Mouse (Mus musculus): ENCODE measurements around the gene Sema5a. TPM values are rescaled to one million over a fixed set of nuclear protein-coding genes. Genes with fewer than 3 reads are reported as not detected.

The Sema5a gene
- polyA plus RNA-seq, 1 experiment from 2014 or later, result 0.63 TPM

- no peak overlapping the region for H3K9ac ChIP-seq
- H3K4me2 ChIP-seq, result no peak overlapping the region
- no peaks in the 10 kb centered on the region for H3K4me1 ChIP-seq (replicated peaks)
- H3K9me3 ChIP-seq (replicated peaks), result no peaks in the 10 kb centered on the region
- 56% methylated on average over 2 of the region's 2 CpGs for WGBS (ENCODE audit: insufficient replicate concordance)
- no peak for ATAC-seq (ENCODE audit: low read depth)
- H3K27me3 ChIP-seq, result no peaks in the 10 kb centered on the region
- no peak overlapping the region for H3K27ac ChIP-seq
- H3K36me3 ChIP-seq, result no peaks in the 10 kb centered on the region
- DNase-seq, result no peak
- H3K4me3 ChIP-seq (replicated peaks), result no peak overlapping the region
These were observed 88.8 kb downstream of the Sema5a start for GRCm38 (mm10) chr15:32333456-32333855.

- H3K9me3 ChIP-seq (replicated peaks), result no peaks in the 10 kb centered on the region
- DNase-seq, result no peak
- H3K9ac ChIP-seq, result no peak overlapping the region
- no peak overlapping the region for H3K4me2 ChIP-seq
- no peak overlapping the region for H3K27ac ChIP-seq
- no peaks in the 10 kb centered on the region for H3K4me1 ChIP-seq (replicated peaks)
- H3K4me3 ChIP-seq (replicated peaks), result no peak overlapping the region
- H3K36me3 ChIP-seq, result no peaks in the 10 kb centered on the region
- no peak for ATAC-seq (ENCODE audit: low read depth)
- no peaks in the 10 kb centered on the region for H3K27me3 ChIP-seq
- 60% methylated on average over 3 of the region's 3 CpGs for WGBS (ENCODE audit: insufficient replicate concordance)
These were observed 93.2 kb downstream of the Sema5a start for GRCm38 (mm10) chr15:32337810-32338209.

- 47% methylated on average over 3 of the region's 3 CpGs for WGBS (ENCODE audit: insufficient replicate concordance)
- no peak overlapping the region for H3K27ac ChIP-seq
- no peak overlapping the region for H3K4me2 ChIP-seq
- no peak overlapping the region for H3K4me3 ChIP-seq (replicated peaks)
- no peaks in the 10 kb centered on the region for H3K4me1 ChIP-seq (replicated peaks)
- H3K27me3 ChIP-seq, result no peaks in the 10 kb centered on the region
- H3K9ac ChIP-seq, result no peak overlapping the region
- DNase-seq (no peak), ATAC-seq (ENCODE audit: low read depth) (no peak)
- H3K36me3 ChIP-seq, result no peaks in the 10 kb centered on the region
- no peaks in the 10 kb centered on the region for H3K9me3 ChIP-seq (replicated peaks)
These were observed 94.2 kb downstream of the Sema5a start for GRCm38 (mm10) chr15:32338721-32339290.

- no peak overlapping the region for H3K4me2 ChIP-seq
- DNase-seq, result no peak
- H3K4me3 ChIP-seq (replicated peaks), result no peak overlapping the region
- H3K9me3 ChIP-seq (replicated peaks), result no peaks in the 10 kb centered on the region
- H3K27ac ChIP-seq, result no peak overlapping the region
- no peaks in the 10 kb centered on the region for H3K36me3 ChIP-seq
- H3K4me1 ChIP-seq (replicated peaks), result no peaks in the 10 kb centered on the region
- H3K27me3 ChIP-seq, result no peaks in the 10 kb centered on the region
- WGBS (ENCODE audit: insufficient replicate concordance), result 48% methylated on average over 5 of the region's 5 CpGs
- no peak overlapping the region for H3K9ac ChIP-seq
- no peak for ATAC-seq (ENCODE audit: low read depth)
These were observed 94.8 kb downstream of the Sema5a start for GRCm38 (mm10) chr15:32339426-32339825.

GRCm38 (mm10) chr15:32341423-32341822 is 96.8 kb downstream of the Sema5a start:
- H3K9ac ChIP-seq, result no peak overlapping the region
- no peak for ATAC-seq (ENCODE audit: low read depth)
- H3K27ac ChIP-seq, result no peak overlapping the region
- no peak overlapping the region for H3K4me2 ChIP-seq
- WGBS (ENCODE audit: insufficient replicate concordance), result 54% methylated on average over 2 of the region's 2 CpGs
- no peaks in the 10 kb centered on the region for H3K27me3 ChIP-seq
- H3K4me1 ChIP-seq (replicated peaks), result no peaks in the 10 kb centered on the region
- no peak overlapping the region for H3K4me3 ChIP-seq (replicated peaks)
- no peaks in the 10 kb centered on the region for H3K9me3 ChIP-seq (replicated peaks)
- DNase-seq, result no peak
- no peaks in the 10 kb centered on the region for H3K36me3 ChIP-seq

- no peak overlapping the region for H3K4me3 ChIP-seq (replicated peaks)
- WGBS (ENCODE audit: insufficient replicate concordance), result 15% methylated on average over 5 of the region's 5 CpGs
These were observed 98.9 kb downstream of the Sema5a start for GRCm38 (mm10) chr15:32343544-32343943.

GRCm38 (mm10) chr15:32347315-32347714 is 102.7 kb downstream of the Sema5a start:
- Histone ChIP-seq H3K9me3 (replicated peaks) (no peaks in the 10 kb centered on the region), H3K4me2 (no peak overlapping the region), H3K9ac (no peak overlapping the region), H3K4me3 (replicated peaks) (no peak overlapping the region), H3K36me3 (no peaks in the 10 kb centered on the region), H3K27me3 (no peaks in the 10 kb centered on the region), H3K4me1 (replicated peaks) (no peaks in the 10 kb centered on the region), H3K27ac (no peak overlapping the region)
- ATAC-seq (ENCODE audit: low read depth) (no peak), DNase-seq (no peak)
- WGBS (ENCODE audit: insufficient replicate concordance), result 48% methylated on average over 5 of the region's 5 CpGs

More at GRCm38 (mm10) chr15:32343544-32343943, 98.9 kb downstream of the Sema5a start:
- Histone ChIP-seq H3K4me2 (no peak overlapping the region), H3K27ac (no peak overlapping the region), H3K4me1 (replicated peaks) (no peaks in the 10 kb centered on the region), H3K36me3 (no peaks in the 10 kb centered on the region), H3K27me3 (no peaks in the 10 kb centered on the region), H3K9ac (no peak overlapping the region), H3K9me3 (replicated peaks) (no peaks in the 10 kb centered on the region)
- DNase-seq (no peak), ATAC-seq (ENCODE audit: low read depth) (no peak)

- Histone ChIP-seq H3K27ac (no peak overlapping the region), H3K36me3 (no peaks in the 10 kb centered on the region), H3K9ac (no peak overlapping the region), H3K4me1 (replicated peaks) (no peaks in the 10 kb centered on the region), H3K27me3 (no peaks in the 10 kb centered on the region), H3K4me2 (no peak overlapping the region), H3K4me3 (replicated peaks) (no peak overlapping the region), H3K9me3 (replicated peaks) (no peaks in the 10 kb centered on the region)
- DNase-seq, result no peak
- WGBS (ENCODE audit: insufficient replicate concordance), result 85% methylated on average over 5 of the region's 5 CpGs
- no peak for ATAC-seq (ENCODE audit: low read depth)
These were observed 104.7 kb downstream of the Sema5a start for GRCm38 (mm10) chr15:32349276-32349675.

GRCm38 (mm10) chr15:32352995-32353394 is 108.4 kb downstream of the Sema5a start:
- no peaks in the 10 kb centered on the region for H3K9me3 ChIP-seq (replicated peaks)
- H3K4me1 ChIP-seq (replicated peaks), result no peaks in the 10 kb centered on the region
- DNase-seq (no peak), ATAC-seq (ENCODE audit: low read depth) (no peak)
- H3K9ac ChIP-seq, result no peak overlapping the region
- 54% methylated on average over 8 of the region's 8 CpGs for WGBS (ENCODE audit: insufficient replicate concordance)
- no peaks in the 10 kb centered on the region for H3K27me3 ChIP-seq
- no peak overlapping the region for H3K27ac ChIP-seq
- H3K36me3 ChIP-seq, result no peaks in the 10 kb centered on the region
- H3K4me2 ChIP-seq, result no peak overlapping the region
- no peak overlapping the region for H3K4me3 ChIP-seq (replicated peaks)

- no peaks in the 10 kb centered on the region for H3K9me3 ChIP-seq (replicated peaks)
- DNase-seq (no peak), ATAC-seq (ENCODE audit: low read depth) (no peak)
- no peaks in the 10 kb centered on the region for H3K27me3 ChIP-seq
- no peaks in the 10 kb centered on the region for H3K4me1 ChIP-seq (replicated peaks)
- H3K4me3 ChIP-seq (replicated peaks), result no peak overlapping the region
- H3K36me3 ChIP-seq, result no peaks in the 10 kb centered on the region
- no peak overlapping the region for H3K27ac ChIP-seq
- 72% methylated on average over 5 of the region's 5 CpGs for WGBS (ENCODE audit: insufficient replicate concordance)
- H3K4me2 ChIP-seq, result no peak overlapping the region
- H3K9ac ChIP-seq, result no peak overlapping the region
These were observed 108.9 kb downstream of the Sema5a start for GRCm38 (mm10) chr15:32353513-32353912.

GRCm38 (mm10) chr15:32356805-32357204 is 112.2 kb downstream of the Sema5a start:
- H3K9me3 ChIP-seq (replicated peaks), result no peaks in the 10 kb centered on the region
- no peak overlapping the region for H3K27ac ChIP-seq
- no peaks in the 10 kb centered on the region for H3K4me1 ChIP-seq (replicated peaks)
- no peak for ATAC-seq (ENCODE audit: low read depth)
- H3K9ac ChIP-seq, result no peak overlapping the region
- H3K36me3 ChIP-seq, result no peaks in the 10 kb centered on the region
- no peak overlapping the region for H3K4me2 ChIP-seq
- 66% methylated on average over 5 of the region's 5 CpGs for WGBS (ENCODE audit: insufficient replicate concordance)
- H3K4me3 ChIP-seq (replicated peaks), result no peak overlapping the region
- H3K27me3 ChIP-seq, result no peaks in the 10 kb centered on the region
- no peak for DNase-seq

- WGBS (ENCODE audit: insufficient replicate concordance), result 52% methylated on average over 4 of the region's 4 CpGs
- Histone ChIP-seq H3K9ac (no peak overlapping the region), H3K9me3 (replicated peaks) (no peaks in the 10 kb centered on the region), H3K4me2 (no peak overlapping the region), H3K36me3 (no peaks in the 10 kb centered on the region), H3K4me1 (replicated peaks) (no peaks in the 10 kb centered on the region), H3K4me3 (replicated peaks) (no peak overlapping the region), H3K27ac (no peak overlapping the region), H3K27me3 (no peaks in the 10 kb centered on the region)
- no peak for ATAC-seq (ENCODE audit: low read depth)
- no peak for DNase-seq
These were observed 123.2 kb downstream of the Sema5a start for GRCm38 (mm10) chr15:32367841-32368240.

Measured in liver, embryonic 13.5 days (tissue).